Mouse (Mus musculus) mouse trophoblast stem cell (cell line): Measurements from ENCODE around the gene Zfp618.

Source experiments
- in situ Hi-C, 2 experiments: fragments of 300-500 bp; cut with MseI, MboI; formaldehyde crosslinking; loops; 2 replicates in 1 of 2; 3 replicates in 1 of 2; pipeline ENCODE4 v1.15.1; 2025

Zfp618 gene

DNA sequence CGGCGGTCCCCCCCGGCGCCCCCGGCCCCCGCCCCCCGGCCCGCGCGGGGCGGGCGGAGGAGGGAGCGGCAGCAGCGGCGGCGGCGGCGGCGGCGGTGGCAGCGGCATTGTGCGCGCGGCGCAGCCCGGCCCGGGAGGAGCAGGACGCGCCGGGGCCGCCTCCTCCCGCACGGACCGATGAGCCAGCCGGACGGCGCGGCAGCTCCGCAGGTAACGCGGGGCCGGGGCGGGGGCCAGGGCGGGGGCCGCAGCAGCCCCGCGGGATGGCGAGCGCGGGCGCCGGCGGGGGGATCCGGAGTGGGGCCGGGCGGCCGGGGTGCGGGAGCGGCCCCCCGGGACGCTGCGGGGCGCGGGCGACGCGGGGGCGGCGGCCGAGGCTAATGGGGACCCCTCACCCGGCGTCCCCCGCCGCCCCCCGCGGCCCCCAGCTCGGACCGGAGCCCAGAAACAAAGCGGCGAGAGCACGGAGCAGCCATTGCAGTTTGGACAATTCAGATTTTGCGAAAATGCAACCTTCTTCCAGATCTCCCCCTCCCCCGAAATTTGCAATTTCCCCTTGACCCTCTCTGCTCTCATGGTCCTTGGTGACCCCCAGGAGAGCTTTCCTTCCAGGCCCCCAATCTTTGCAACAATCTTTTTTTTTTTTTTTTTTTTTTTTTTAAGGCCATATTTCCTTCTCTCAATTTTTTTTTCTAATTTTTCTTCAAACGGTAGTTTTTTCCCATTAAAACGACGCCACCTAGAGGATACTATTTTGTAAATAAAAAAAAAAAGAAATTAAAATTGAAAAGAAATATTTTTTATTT is at the start of gene Zfp618:
Gene Zfp618 (plus strand): TSS at position 77 of the 806 bp plus-strand sequence.
- in situ Hi-C loops: no loop called here

GRCm38 (mm10) chr4:62917056-62917455 is 48.3 kb upstream of the Zfp618 start:
- in situ Hi-C loops: no loop called here

DNA sequence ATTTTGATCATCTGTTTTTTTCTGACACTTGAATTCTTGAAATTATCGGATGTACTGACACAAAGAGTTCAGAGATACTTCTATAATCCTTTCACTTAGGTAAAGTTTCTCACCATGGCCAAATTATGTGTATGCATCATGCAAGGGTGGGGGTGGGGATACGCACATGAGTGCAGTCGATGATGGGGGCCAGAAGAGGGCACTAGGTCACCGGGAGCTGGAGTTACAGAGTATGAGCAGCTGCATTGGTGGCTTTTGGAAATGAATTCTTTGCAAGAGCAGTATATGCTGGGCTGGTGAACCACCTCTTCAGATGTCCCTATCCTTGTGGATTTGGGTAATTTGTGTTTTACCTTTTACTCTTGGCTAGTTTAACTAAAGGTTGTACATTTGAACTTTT is 31.6 kb upstream of the Zfp618 start:
- in situ Hi-C loops: loop anchor here in 1 of 2 experiments (10.0 kb wide), 1 partner anchor 181 kb away; no protein-coding TSS in a partner anchor

GRCm38 (mm10) chr4:62935589-62936218 is 29.7 kb upstream of the Zfp618 start:
- in situ Hi-C loops: loop anchor here in 1 of 2 experiments (10.0 kb wide), 1 partner anchor 179 kb away; no protein-coding TSS in a partner anchor

DNA sequence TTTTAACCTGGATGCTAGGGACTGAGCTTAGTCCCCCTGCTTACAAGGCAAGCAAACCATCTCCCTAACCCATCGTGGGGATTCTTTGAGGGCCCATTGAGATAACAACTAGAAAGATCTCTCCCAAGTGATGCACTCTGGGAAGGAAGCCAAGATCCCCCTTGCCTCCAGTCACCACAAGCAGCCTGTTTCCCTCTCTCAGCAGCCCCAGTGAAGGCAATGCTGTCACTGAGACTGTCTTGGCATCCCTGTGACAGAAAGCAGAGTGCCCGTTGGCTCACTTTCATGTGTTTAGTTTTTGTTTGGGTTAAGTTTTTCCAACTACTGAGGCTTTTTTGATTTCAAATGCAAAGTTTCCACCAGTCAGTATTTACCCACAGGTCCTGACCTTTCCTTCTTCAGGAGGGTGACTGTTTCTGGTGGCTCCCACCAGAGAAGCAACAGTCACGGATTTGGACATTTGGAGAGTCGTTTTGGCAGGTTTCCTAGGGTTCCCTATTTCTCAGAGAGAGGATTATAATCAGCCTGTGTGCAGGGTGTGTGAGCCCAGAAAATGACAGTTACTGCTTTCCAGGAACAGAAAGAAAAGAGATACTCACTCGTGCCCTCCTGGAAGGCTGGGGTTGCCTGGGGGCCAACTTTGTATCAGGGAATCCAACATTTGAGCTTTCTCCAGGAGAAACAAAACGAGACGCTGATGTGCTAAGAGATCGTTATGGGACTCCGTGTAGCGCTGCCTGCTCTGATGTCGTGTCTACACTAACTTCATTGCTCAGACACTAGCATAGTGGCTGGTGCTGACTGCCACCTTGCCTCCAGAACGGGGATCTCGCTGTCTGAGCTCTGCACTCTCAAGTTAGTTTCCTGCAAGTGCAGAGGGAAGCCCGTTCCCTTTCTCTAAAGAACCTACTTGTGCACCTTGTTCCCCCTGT is 23.1 kb upstream of the Zfp618 start:
- in situ Hi-C loops: no loop called here

- in situ Hi-C loops: no loop called here
Observed at GRCm38 (mm10) chr4:62944326-62944879, 21.0 kb upstream of the Zfp618 start.

DNA sequence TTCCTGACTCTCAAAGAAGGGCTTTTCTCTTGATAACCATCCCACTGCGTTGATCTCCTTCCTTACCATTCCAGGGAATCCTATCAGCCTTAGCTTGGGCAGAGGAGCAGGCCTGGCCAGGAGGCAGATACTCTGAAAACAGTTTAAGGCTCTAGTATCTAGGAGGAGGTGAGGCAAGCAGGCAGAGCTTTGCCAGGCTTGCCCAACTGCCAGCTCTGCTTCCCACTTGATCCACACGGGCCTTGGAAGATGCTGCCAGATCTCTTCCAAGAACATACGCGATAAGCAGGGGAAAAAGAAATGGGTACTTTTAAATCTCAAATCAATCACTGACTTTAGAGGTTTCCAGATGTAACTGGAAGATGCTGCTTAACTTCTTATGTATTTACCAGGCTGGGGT is 1.6 kb upstream of the Zfp618 start:
- in situ Hi-C loops: no loop called here

DNA sequence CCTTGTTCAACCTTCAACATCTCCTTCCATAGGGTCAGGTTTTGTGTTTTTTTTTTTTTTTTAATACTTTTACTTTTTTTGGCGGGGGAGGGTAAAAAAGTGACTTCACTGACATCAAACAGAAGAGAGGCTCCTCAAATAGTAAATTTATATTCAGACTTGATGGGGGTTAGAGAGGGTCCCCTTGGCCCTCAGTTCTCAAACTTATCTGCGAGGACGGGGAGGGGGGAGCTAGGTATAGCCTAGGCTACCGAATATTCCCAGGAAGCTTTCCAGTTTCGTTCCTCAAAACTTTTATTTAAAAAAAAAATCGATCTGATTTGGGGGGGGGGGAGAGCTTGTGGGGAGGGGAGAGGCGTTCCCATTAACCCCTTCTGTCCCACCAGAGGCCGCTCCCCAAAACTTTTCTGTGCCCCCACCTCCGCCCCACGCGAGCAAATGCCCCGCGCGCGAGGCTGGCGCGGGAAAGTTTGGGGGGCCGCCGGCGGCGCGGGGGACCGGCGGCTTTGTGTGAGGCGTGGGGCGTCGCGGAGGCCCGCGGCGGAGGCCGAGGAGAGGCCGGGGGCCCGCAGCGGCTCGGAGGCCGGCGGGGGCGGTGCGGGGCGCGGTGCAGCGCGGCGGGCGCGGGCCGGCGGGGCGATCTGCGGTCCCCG is 403 bp upstream of the Zfp618 start:
- in situ Hi-C loops: no loop called here

DNA sequence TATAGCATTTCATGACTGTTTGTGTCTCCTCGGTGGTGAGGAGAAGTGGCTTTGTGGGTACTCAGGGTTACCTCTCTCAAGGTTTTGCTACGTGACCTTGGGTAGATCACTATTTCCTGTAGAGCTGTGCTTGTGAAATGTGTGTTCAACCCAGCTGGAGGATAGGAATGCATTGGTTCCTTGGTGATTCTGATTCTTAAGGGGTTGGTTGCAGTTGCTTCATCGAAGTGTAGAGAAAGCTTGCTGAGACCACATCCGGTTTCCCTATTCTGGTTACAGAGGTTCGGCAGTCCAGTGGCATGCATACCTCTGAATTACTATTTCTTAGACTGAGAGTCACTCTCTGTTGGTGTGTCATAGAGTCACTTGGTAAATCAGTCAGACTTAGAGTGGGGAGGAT is 4.2 kb downstream of the Zfp618 start:
- in situ Hi-C loops: no loop called here

DNA sequence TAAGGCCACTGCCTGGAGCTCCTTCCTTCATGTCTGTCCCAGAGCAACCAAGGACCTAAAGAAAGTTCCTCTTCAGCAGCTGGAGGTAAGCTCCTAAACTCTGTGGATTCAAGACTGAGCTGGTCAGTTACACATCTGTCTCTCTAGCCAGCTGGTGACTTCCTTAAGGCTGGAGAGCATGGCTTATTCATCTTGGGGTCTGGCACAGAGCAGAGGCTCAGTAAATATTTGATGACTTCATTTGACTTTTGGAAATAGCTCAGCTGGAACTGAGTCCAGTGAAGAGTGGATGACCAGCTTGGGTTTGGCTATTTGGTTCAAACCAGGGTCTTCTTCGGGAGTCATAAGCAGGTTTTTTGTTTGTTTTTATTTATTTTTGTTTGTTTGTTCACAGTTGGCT is 6.6 kb downstream of the Zfp618 start:
- in situ Hi-C loops: no loop called here

- in situ Hi-C loops: no loop called here
Observed at GRCm38 (mm10) chr4:62973086-62973485, 7.7 kb downstream of the Zfp618 start.

DNA sequence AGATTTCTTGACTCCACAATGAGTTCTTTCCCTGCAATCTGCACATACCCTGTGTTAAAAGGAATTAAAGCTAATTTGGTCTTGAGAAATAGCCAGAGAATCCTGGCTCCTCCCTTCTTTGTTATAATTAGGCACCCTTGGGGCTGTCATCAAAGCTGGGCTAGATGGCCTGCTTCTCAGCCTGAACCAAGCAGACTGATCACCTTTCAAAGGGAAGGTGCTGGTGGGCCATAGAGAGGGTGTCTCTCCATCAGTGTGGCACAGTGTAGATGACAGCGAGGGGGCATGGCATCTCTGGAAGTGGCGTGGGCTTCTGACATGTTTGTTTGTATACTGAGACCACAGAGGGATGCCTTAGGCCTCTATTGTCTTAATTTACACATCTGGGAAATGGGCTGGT is 9.5 kb downstream of the Zfp618 start:
- in situ Hi-C loops: no loop called here

DNA sequence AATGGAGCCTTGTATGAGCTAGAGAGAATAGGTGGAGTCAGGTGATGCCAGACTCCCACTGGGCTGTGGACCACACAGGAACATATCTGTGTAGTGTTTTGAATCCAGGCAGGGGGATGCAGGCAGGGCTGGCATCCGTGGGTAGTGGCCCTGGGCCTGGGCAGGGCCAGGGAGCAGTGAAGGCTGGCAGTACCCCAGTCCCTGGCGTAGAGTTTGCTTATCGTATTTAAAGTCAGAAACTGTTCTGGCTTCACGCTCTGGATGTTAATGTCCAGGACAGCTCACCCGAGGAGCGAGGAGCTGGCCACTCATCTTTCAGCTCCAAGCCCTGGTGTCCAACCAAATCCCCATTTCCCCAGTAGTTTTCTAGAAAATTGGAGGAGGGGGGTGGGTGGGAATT is 10.2 kb downstream of the Zfp618 start:
- in situ Hi-C loops: no loop called here

DNA sequence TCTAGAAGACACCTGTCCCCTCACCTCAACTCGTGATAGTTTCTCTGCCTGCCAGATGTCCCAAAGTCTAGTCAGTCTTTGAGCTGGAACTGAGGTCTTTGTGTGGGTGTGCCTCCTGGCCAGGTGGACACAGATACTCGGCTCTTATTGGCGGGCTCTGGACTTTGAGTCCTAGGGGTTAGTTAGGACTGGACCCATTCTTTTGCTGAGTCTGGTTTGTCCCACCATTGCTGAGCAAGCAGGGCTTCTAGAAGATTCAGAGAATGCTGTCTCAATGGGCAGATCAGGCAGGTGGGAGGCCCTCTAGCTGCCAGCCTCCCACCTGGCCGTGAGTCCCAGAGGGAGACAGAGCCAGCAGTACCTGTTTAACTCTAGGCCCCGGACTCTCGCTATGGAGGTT is 12.1 kb downstream of the Zfp618 start:
- in situ Hi-C loops: no loop called here

GRCm38 (mm10) chr4:62978501-62978911 is 13.1 kb downstream of the Zfp618 start:
- in situ Hi-C loops: no loop called here

DNA sequence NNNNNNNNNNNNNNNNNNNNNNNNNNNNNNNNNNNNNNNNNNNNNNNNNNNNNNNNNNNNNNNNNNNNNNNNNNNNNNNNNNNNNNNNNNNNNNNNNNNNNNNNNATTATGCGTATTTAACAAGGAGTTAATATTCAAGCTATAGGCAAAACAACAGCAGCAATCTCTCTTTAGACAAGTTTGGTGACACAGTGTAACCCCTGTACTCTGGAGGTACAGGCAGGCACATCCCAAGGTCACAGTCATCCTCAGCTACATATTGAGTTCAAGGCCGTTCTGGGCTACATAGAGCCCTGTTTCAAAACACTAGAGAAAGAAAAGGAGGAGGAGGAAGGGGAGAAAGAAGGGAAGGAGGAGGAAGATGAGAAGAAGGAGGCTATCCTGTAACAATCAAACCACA is 16.2 kb downstream of the Zfp618 start:
- in situ Hi-C loops: no loop called here

DNA sequence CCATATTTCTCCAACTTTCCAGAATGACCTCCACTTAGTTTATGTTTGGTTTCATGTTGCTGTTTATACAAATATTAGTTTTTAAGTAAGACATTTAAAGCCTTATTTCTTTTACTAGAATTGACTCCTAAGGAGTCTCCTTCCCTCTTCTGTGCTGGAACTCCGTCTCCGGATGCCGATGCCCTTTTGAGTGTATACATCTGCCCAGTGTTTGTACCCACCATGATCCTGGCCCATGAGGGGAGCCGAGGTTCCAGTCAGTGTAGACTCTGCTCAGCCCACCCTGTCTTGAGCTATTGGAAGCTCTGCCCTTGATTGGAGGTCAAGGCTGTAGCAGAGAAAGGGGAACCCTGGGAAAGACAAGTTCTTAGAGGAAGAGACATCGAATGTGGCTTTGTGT is 18.2 kb downstream of the Zfp618 start:
- in situ Hi-C loops: no loop called here

DNA sequence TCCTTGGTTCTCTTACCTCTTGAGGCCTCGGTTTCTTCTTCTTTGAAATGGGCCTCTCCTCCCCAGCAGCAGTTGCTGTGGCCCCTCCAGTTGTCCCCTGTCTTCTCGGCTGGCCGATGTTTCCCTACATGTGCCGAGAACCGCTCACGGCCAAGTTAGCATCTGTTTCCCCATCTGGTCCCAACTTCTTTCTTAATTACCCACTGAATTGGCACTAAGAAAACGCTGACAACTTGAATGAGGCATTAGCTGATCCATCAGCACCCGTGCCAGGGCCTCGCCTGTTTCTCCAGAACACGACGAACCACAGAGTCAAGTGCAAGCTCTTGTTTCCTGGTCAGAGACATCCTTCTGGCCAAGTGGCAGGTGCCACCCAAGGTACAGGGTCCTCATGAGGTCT is 26.0 kb downstream of the Zfp618 start:
- in situ Hi-C loops: no loop called here

DNA sequence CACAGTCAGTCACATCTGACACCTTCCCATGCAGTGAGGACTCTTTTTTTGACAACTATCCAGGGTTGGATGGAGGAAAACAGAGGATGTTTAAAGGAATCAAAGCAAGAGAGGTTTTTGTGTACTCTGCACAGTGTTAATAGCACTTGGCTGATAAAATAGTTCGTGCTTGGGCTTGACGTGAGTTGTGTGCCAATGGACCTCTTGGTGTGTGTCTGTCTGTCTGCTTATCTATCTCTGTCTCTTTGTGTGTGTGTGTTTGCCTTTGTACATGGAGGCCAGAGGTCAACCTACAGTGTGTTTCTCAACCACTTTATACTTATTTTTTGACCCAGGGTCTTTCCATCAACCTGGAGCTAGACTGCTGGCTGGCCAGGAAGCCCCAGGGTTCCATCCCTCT is 27.8 kb downstream of the Zfp618 start:
- in situ Hi-C loops: no loop called here

- in situ Hi-C loops: no loop called here
Observed at GRCm38 (mm10) chr4:62997606-62998005, 32.2 kb downstream of the Zfp618 start.

DNA sequence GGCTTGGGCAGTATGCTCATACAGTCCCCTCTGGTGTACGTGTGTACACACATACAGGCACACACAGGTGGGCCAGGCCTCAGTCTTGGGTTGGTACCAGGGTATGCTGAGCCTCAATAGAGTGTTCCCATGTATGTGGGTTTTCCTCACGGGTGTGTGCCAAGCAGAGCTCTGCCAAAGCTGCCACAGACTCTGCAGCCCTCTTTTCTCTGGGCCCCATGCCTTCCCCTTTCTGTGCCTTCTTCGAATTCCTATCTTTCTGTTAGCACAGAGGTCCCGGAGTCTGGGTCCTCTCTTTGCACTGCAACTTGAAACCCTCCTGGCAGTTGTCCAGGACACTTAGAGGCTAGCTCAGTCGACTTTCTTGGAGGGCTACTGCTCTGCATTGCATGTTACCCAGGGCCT is 33.1 kb downstream of the Zfp618 start:
- in situ Hi-C loops: no loop called here
